Mouse (Mus musculus) left cerebral cortex, adult 9 months (tissue): ENCODE measurements around the gene Mymx.
A peak's percentile ranks its signal among the peaks of the same experiment; 100 is the strongest.

Source experiments
- DNase-seq, 2 experiments: peaks; one replicate each; pipeline ENCODE4 v3.0.0; 2022; ENCODE audit warnings: low spot score in 2 of 2

The Mymx gene

DNA sequence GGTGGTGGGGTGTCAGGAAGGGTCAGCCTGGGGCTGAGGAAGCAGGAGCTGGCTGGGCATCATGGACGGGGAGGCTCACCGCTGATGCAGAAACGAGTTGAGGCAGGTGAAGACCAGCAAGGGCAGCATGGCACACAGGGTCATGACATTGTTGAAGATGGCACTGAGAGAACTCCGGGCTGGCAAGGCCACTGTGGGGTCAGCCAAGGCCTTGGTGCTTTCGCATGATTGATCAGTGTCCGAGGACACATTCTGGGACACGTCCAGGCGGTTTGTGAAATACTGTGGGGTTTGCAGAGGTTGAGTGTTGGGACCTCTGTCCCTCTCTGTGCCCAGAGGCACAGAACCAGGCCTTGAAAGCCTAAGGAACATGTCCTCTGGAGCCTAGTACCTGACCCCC, 12.1 kb downstream of the Mymx start:
- DNase-seq: no peak

DNA sequence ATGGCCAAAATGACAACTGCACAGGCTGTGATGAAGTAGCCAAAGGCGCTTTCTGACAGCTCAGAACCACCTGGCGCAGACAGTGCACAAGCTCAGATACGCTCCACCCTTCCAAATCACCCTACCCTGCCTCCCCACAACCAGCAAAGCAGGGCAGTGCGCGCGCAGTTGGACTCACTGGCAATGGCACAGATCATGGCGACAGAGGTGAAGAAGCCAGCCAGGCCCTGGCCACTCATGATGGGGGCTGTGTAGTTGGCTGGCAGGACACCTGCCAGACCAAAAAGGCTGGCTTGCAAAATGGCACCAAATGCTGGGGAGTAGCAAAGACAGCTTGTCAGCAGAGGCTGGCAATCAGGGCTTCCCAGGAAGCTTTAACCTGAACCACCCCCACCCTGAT, 12.7 kb downstream of the Mymx start:
- no peak for DNase-seq

DNA sequence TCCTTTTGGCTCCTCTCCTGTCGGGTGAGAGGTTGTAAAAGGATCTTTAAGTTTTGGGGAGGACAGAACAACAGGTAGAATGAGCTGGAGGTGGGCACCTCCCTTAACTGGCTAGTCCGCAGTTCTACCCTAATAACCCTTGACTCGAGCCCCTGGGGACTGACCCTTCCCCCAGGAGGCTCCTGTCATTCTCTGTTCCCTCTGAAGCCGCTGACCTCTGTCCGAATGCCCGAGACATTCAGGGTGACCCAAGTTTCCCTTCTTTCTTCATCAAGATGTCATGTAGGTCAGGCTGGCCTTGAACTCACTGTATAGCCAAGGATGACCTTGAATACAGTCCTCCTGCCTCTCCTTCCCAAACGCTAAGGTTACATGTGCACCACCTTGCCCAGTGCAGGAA, 13.5 kb downstream of the Mymx start:
- no peak for DNase-seq

- DNase-seq: no peak
Measured at GRCm38 (mm10) chr17:45586449-45586837, 15.5 kb downstream of the Mymx start.

- no peak for DNase-seq
Measured at GRCm38 (mm10) chr17:45585725-45586448, 16.0 kb downstream of the Mymx start.

GRCm38 (mm10) chr17:45584939-45585678, 16.8 kb downstream of the Mymx start:
- peak in 1 of 2 experiments; percentile 78 for DNase-seq

DNA sequence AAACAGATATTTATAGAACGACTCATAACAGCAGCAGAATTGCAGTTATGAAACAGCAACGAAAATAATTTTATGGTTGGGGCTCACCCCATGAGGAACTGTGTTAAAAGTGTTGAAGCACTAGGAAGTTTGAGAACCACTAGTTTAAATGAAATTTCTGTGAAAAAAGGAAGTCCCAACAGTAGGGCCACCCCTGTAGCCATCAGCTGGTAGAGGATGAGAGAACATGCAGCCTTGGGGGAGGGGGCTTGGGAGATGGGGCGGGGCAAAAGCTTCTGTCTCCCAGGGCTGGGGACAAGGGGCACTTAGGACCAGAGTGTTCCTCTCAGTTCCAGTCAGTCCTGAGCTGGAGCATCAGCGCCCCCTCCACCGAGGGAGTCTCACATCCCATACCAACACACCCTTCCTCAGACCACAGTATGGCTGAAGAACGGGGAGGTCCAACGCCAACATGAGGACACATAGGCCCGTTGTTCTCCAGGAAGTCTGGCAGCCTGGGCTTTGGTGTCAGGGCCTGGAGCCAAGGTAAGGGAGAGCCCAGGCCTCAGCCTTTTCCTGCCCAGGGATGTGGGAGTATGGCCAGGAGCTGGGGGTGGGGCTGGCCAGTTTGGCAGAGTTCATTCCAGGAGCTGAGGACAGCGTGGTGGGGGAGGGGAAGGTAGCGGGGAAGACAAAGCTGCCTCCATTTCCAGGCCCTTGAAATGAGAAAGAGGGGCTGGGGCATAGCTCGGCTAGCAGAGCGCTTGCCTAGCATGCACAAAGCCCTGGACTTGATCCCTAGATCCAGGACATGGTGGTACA, 17.6 kb downstream of the Mymx start:
- peak in 1 of 2 experiments; percentile 67 for DNase-seq

- no peak for DNase-seq
Measured at GRCm38 (mm10) chr17:45582715-45583355, 19.1 kb downstream of the Mymx start.

- DNase-seq: no peak
Measured at GRCm38 (mm10) chr17:45582188-45582587, 19.7 kb downstream of the Mymx start.

- DNase-seq: peak in 1 of 2 experiments; percentile 76
Measured at GRCm38 (mm10) chr17:45581567-45581983, 20.3 kb downstream of the Mymx start.

- no peak for DNase-seq
Measured at GRCm38 (mm10) chr17:45580958-45581477, 20.9 kb downstream of the Mymx start.

DNA sequence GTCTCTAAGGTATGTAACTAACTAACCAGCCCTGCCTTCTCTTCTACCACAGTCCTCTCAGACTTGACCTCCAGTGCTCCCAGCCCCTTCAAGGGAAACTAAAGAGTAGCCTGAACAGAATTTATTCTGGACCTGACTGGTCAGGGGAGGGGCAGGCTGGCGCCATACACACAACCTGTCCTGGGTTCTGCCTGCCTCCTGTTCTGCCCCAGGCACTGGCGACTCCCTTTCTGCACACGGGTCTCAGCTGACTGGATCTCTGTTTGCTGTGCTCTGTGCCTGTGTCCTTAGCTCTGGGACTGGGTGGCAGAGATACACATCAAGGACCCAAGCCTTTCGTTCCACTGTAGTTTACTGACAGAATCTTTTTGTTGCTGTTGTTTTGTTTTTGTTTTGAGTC, 22.3 kb downstream of the Mymx start:
- DNase-seq: no peak

DNA sequence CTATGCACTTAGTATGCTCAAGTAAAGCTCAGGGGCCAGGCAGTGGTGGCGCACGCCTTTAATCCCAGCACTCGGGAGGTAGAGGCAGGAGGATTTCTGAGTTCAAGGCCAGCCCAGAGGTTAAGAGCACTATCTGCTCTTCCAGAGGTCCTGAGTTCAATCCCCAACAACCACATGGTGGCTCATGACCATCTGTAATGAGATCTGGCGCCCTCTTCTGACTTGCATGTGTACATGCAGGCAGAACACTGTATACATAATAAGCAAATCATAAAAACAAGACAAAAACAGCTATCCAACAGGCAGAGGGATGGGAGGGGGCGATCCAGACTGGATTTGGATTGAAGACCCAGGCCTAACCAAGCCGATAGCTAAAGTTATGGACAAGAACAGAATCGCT, 23.1 kb downstream of the Mymx start:
- DNase-seq: no peak

DNA sequence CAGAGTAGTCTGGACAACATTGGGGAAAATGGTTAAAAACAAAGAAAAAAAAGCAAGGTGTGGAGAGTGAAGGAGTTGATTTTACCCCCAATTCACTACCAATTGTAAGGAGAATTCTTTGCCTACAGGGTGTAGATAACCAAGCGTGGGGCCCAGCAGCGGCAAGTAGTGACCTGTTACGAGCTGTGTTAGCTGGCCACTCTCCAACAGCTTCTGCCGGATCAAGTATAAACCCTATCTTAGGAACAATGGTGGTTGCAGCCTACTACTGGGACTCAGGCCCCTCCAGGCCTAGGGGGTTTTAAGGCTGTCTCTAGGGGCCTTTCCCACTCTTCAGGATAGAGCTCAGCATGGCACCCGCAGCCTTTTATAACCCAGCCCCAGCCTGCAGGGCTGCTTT, 23.7 kb downstream of the Mymx start:
- no peak for DNase-seq

GRCm38 (mm10) chr17:45575123-45575897, 26.6 kb downstream of the Mymx start:
- DNase-seq: no peak

DNA sequence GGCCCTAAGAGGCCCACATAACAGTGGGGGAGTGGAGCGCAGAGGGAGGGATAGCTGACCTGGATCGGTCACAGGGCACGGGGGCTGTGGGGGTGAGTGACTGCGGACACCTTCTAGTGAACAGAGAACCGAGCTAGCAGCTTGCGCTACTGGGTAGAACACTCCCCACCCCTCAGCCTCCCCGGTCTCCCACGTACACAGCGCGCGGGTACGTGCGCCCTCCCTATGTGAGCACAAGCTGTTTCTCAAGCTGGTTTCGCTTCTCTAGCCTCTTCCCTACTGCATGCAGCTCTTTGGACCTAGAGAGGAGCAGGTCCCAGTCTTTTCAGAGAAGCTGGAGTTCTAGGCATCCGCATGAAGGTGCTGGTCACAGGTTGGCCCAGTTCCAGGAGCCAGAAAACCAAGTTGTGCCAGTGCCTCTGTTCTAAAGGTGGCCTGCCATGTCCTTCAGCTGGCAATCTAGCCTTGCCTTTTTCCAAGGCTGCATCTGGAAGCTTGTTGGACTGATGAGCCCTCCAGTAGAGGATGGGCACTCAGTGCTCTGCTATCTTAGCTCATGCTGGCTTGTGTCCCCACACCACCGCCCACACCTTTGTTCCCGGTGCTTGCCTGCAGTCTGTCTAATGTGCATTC, 27.7 kb downstream of the Mymx start:
- peak; percentile 74 to 86 for DNase-seq

- DNase-seq: peak; percentile 89 to 98
Measured at GRCm38 (mm10) chr17:45573780-45574123, 28.1 kb downstream of the Mymx start.

DNA sequence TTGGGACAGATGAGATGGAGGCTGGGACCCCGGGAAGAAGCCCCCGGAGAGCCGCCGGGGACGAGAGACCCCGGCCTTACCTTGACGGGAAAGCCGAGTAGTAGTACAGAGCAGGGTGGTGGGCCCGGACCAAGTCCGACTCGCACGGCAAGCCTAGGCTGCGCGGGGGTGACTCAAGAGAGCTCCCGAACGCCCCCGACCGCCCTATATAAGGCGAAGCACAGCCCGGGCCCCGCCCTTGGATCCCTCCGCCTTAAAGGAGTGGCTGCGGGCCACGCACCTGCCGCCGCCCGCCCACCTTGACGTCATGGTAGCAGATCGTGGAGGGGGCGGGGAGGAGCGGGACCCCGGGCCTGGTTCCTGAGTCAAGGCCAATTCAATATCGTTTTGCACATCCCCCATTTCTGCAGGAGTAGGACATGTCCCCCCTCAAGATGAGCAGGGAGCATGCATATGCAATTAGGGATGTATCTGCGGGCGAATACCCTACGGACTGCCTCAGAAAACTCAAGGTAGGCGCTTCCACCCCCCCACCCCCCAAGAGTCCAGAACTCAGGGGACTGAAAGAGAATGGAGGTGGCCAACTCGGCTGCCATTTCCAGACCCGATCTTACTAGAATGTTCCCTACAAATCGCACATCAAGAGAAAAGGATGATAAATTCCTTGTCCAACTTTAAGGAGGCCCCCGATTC, 28.7 kb downstream of the Mymx start, which contains the start of gene Hsp90ab1:
Hsp90ab1 (minus strand) TSS at position 185 of the 693 bp plus-strand sequence.
- peak; percentile 94 to 99 for DNase-seq
